In genomic region chr19:44294588-44295041, GRCm38 (mm10) we compare ENCODE assay signal across 8 mouse cellular contexts. TPM values are rescaled to one million over a fixed set of nuclear protein-coding genes. Genes with fewer than 3 reads are reported as not detected.
DNase-seq lines count a peak whose midpoint lies in the region; ATAC-seq and TF ChIP-seq lines count a peak whose summit lies in the region.

No protein-coding gene starts in this region.

- peaks cover 47% of the 10 kb centered on the region for H3K36me3 ChIP-seq in G1E (replicated peaks)
- peaks cover 20% of the 10 kb centered on the region; the same call in 1 of the 2 replicates for H3K36me3 ChIP-seq in forebrain, postnatal 0 days (ENCODE audit: insufficient read depth)
- H3K36me3 ChIP-seq in lung, embryonic 15.5 days, result peaks cover 33% of the 10 kb centered on the region

- peaks cover 67% of the 10 kb centered on the region for H3K4me1 ChIP-seq in G1E (ENCODE audit: insufficient read depth, low read depth, low read length)
- H3K4me1 ChIP-seq in forebrain, postnatal 0 days (ENCODE audit: insufficient read depth), result peaks cover 27% of the 10 kb centered on the region
- peaks cover 66% of the 10 kb centered on the region for H3K4me1 ChIP-seq in lung, embryonic 15.5 days
- H3K4me1 ChIP-seq in olfactory bulb, adult 2 months (ENCODE audit: control insufficient read depth, insufficient read depth, low read length), result peaks cover 20% of the 10 kb centered on the region

- 0 out of 2 replicates have a peak, but pooled peaks have one; percentile 10 for ATAC-seq in G1E (ENCODE audit: extremely low read depth, insufficient number of reproducible peaks, low FRiP score, poor library complexity, severe bottlenecking)
- ATAC-seq in forebrain, postnatal 0 days, result peak; percentile 45
- ATAC-seq in lung, embryonic 15.5 days (ENCODE audit: borderline replicate concordance, extremely low read depth, low FRiP score, low TSS enrichment), result peak; percentile 67; the same call in 1 of the 2 replicates

- H3K9ac ChIP-seq in forebrain, postnatal 0 days, result peak overlapping the region; percentile 98
- H3K9ac ChIP-seq in lung, embryonic 15.5 days, result peak overlapping the region; percentile 90

- H3K4me2 ChIP-seq in forebrain, postnatal 0 days (ENCODE audit: low read depth), result peak overlapping the region; percentile 98
- H3K4me2 ChIP-seq in lung, embryonic 15.5 days, result peak overlapping the region; percentile 90

- H3K27me3 ChIP-seq in G1E (ENCODE audit: insufficient read depth, low read length), result no peaks in the 10 kb centered on the region
- no peaks in the 10 kb centered on the region for H3K27me3 ChIP-seq in forebrain, postnatal 0 days (ENCODE audit: insufficient read depth, low read length)
- H3K27me3 ChIP-seq in lung, embryonic 15.5 days, result no peaks in the 10 kb centered on the region

- peak; percentile 65 for TF ChIP-seq CTCF in G1E (IDR thresholded peaks at IDR 0.05; ENCODE audit: low read depth, low read length)
- TF ChIP-seq CTCF in forebrain, postnatal 0 days (IDR thresholded peaks at IDR 0.05; ENCODE audit: low read depth), result peak; percentile 97
- peak; percentile 95 for TF ChIP-seq CTCF in olfactory bulb, adult 2 months (IDR thresholded peaks at IDR 0.05; ENCODE audit: insufficient read depth, low read depth, low read length)

- H3K4me3 ChIP-seq in G1E (ENCODE audit: low read depth, low read length), result peak overlapping the region; percentile 75
- peak overlapping the region; percentile 95 for H3K4me3 ChIP-seq in forebrain, postnatal 0 days (ENCODE audit: low read depth, low read length)
- peak overlapping the region; percentile 66 for H3K4me3 ChIP-seq in lung, embryonic 15.5 days
- H3K4me3 ChIP-seq in olfactory bulb, adult 2 months (ENCODE audit: insufficient read depth, low read depth, low read length), result peak overlapping the region; percentile 93

- 0% methylated on average over 14 of the region's 14 CpGs for WGBS in forebrain, postnatal 0 days
- WGBS in lung, embryonic 15.5 days, result 0% methylated on average over 14 of the region's 14 CpGs
- WGBS in olfactory bulb, adult 2 months, result under 1% methylated on average over 14 of the region's 14 CpGs

- H3K27ac ChIP-seq in forebrain, postnatal 0 days (ENCODE audit: low read depth, low read length), result peak overlapping the region; percentile 98
- H3K27ac ChIP-seq in lung, embryonic 15.5 days, result peak overlapping the region; percentile 97
- H3K27ac ChIP-seq in olfactory bulb, adult 2 months (ENCODE audit: insufficient read depth, low read depth, low read length), result peak overlapping the region; percentile 99

- no peak; the same call in 1 of the 2 replicates for TF ChIP-seq POLR2A in olfactory bulb, adult 2 months (IDR thresholded peaks at IDR 0.05; ENCODE audit: insufficient read depth, low read depth, low read length)

- H3K9me3 ChIP-seq in G1E (replicated peaks), result no peaks in the 10 kb centered on the region
- H3K9me3 ChIP-seq in forebrain, postnatal 0 days (ENCODE audit: low read length), result no peaks in the 10 kb centered on the region
- H3K9me3 ChIP-seq in lung, embryonic 15.5 days, result no peaks in the 10 kb centered on the region

- peak; percentile 78 for DNase-seq in G1E (ENCODE audit: low spot score)
- DNase-seq in cerebellum, adult 18-20 months, result peak; percentile 90 to 91
- DNase-seq in forebrain, postnatal 0 days, result peak; percentile 92
- peak; percentile 93 for DNase-seq in heart, postnatal 4 days
- peak; percentile 87 to 89 for DNase-seq in layer of hippocampus, adult 8-10 months (ENCODE audit: low spot score in 2 of 2)
- DNase-seq in thymus, adult 18-20 months, result peak; percentile 82 to 89

RNA-seq across cellular contexts. Expression of gene Scd2, which starts 1.1 kb away (rescaled TPM):
- total RNA-seq in G1E (2014; fragmentation: Nextera tagmentation), result 710 and 771 TPM in 2 replicates
- 537 and 649 TPM in 2 replicates for total RNA-seq in G1E (2017)
- 63.8 and 97.6 TPM in 2 replicates for polyA plus RNA-seq in G1E (2012)
- 540 and 696 TPM in 2 replicates for total RNA-seq in forebrain, postnatal 0 days (2014; rRNA removed)
- polyA plus RNA-seq in forebrain, postnatal 0 days (2015; fragmentation: Nextera tagmentation; extraction: Ambion mirVana), result 162 and 210 TPM in 2 replicates
- 10 to 100 TPM; 78.1 to 82.1 TPM for total RNA-seq in heart, postnatal 4 days (2021)
- 100 to 1,000 TPM; 662 to 773 (median 703) TPM for total RNA-seq in layer of hippocampus, adult 8-10 months (2022)
- polyA plus RNA-seq in lung, embryonic 15.5 days (2015; fragmentation: Nextera tagmentation; extraction: Ambion mirVana), result 210 and 224 TPM in 2 replicates
- 299 and 337 TPM in 2 replicates for polyA plus RNA-seq in olfactory bulb, adult 2 months (2012; ENCODE audit: insufficient read depth, insufficient read length, low replicate concordance, missing spikeins)

RNA-seq across cellular contexts. Expression of gene Scd4, which starts 38.3 kb away (rescaled TPM):
- 0.23 TPM in 1 of 2 replicates, not detected in the other for total RNA-seq in G1E (2014; fragmentation: Nextera tagmentation)
- total RNA-seq in G1E (2017), result 0.44 and 0.76 TPM in 2 replicates
- polyA plus RNA-seq in G1E (2012), result 0.10 and 0.13 TPM in 2 replicates
- total RNA-seq in forebrain, postnatal 0 days (2014; rRNA removed), result 0.23 and 0.43 TPM in 2 replicates
- polyA plus RNA-seq in forebrain, postnatal 0 days (2015; fragmentation: Nextera tagmentation; extraction: Ambion mirVana), result 0.11 and 0.25 TPM in 2 replicates
- total RNA-seq in heart, postnatal 4 days (2021), result 10 to 100 TPM; 47.7 to 52.4 TPM
- total RNA-seq in layer of hippocampus, adult 8-10 months (2022), result 1 to 10 TPM; 2.3 to 3.0 (median 2.7) TPM
- 0.15 and 0.35 TPM in 2 replicates for polyA plus RNA-seq in lung, embryonic 15.5 days (2015; fragmentation: Nextera tagmentation; extraction: Ambion mirVana)
- not detected in 2 replicates for polyA plus RNA-seq in olfactory bulb, adult 2 months (2012; ENCODE audit: insufficient read depth, insufficient read length, low replicate concordance, missing spikeins)

Comparison
In these comparisons a context has a peak if more than half of its experiments do, and no peak if none do; other contexts are left out.
1. Peak in every context shown above with its lines: DNase-seq, ATAC-seq, H3K4me3 ChIP-seq and H3K27ac ChIP-seq.
2. ATAC-seq: peak in every context shown above with its lines; median percentile 67 in lung, embryonic 15.5 days; 45 in forebrain, postnatal 0 days; 10 in G1E.
3. RNA of gene Scd4, which starts 38.3 kb away (total RNA-seq): 47.7 to 52.4 TPM in heart, postnatal 4 days; 2.3 to 3.0 TPM in layer of hippocampus, adult 8-10 months, 0.23 to 0.76 TPM in G1E and 0.23 to 0.43 TPM in forebrain, postnatal 0 days; every median in the first group is over 10 times any median in the second.